Mouse (Mus musculus) lung, postnatal 4 days (tissue): ENCODE results near the gene Rprd1b.

ENCODE experiments used
- DNase-seq, 2 experiments: peaks; one replicate each; pipeline ENCODE4 v3.0.0; 2021

Gene Rprd1b

GRCm38 (mm10) chr2:158128461-158129130, 100.3 kb downstream of the Rprd1b start:
- no peak for DNase-seq

- no peak for DNase-seq
These were observed 101.2 kb downstream of the Rprd1b start for GRCm38 (mm10) chr2:158129291-158130002.

- peak; percentile 52 to 59 for DNase-seq
These were observed 102.2 kb downstream of the Rprd1b start for GRCm38 (mm10) chr2:158130391-158130986.

- no peak for DNase-seq
These were observed 103.0 kb downstream of the Rprd1b start for GRCm38 (mm10) chr2:158131197-158131835.

- DNase-seq = no peak
These were observed 104.0 kb downstream of the Rprd1b start for GRCm38 (mm10) chr2:158132320-158132719.

GRCm38 (mm10) chr2:158133050-158133449, 104.8 kb downstream of the Rprd1b start:
- DNase-seq = peak; percentile 52 to 66

- DNase-seq = peak; percentile 75 to 91
These were observed 107.9 kb downstream of the Rprd1b start for GRCm38 (mm10) chr2:158136205-158136604.

- peak in 1 of 2 experiments; percentile 23 for DNase-seq
These were observed 109.5 kb downstream of the Rprd1b start for GRCm38 (mm10) chr2:158137771-158138170.

- peak in 1 of 2 experiments; percentile 19 for DNase-seq
These were observed 110.5 kb downstream of the Rprd1b start for GRCm38 (mm10) chr2:158138778-158139177.

GRCm38 (mm10) chr2:158139628-158140027, 111.3 kb downstream of the Rprd1b start:
- DNase-seq = peak; percentile 66 to 84

GRCm38 (mm10) chr2:158140664-158141063, 112.4 kb downstream of the Rprd1b start:
- peak in 1 of 2 experiments; percentile 29 for DNase-seq

- DNase-seq = peak in 1 of 2 experiments; percentile 57
These were observed 113.0 kb downstream of the Rprd1b start for GRCm38 (mm10) chr2:158141271-158141670.

GRCm38 (mm10) chr2:158141690-158142440, 113.6 kb downstream of the Rprd1b start:
- peak; percentile 42 to 66 for DNase-seq

- DNase-seq = peak in 1 of 2 experiments; percentile 18
These were observed 114.7 kb downstream of the Rprd1b start for GRCm38 (mm10) chr2:158142981-158143380.

- peak in 1 of 2 experiments; percentile 19 for DNase-seq
These were observed 115.5 kb downstream of the Rprd1b start for GRCm38 (mm10) chr2:158143816-158144215.

GRCm38 (mm10) chr2:158144263-158144662, 116.0 kb downstream of the Rprd1b start:
- DNase-seq = peak in 1 of 2 experiments; percentile 18

GRCm38 (mm10) chr2:158144750-158145527, 116.6 kb downstream of the Rprd1b start:
- DNase-seq = peak in 1 of 2 experiments; percentile 18

GRCm38 (mm10) chr2:158145528-158146065, 117.3 kb downstream of the Rprd1b start:
- peak in 1 of 2 experiments; percentile 29 for DNase-seq

- peak; percentile 91 to 94 for DNase-seq
These were observed 117.9 kb downstream of the Rprd1b start, which contains the start of gene Tgm2 for GRCm38 (mm10) chr2:158146223-158146622. Gene Tgm2, minus strand, starts transcription at chr2:158146436.

GRCm38 (mm10) chr2:158146971-158147370, 118.7 kb downstream of the Rprd1b start:
- DNase-seq = no peak

GRCm38 (mm10) chr2:158151077-158151476, 122.8 kb downstream of the Rprd1b start:
- no peak for DNase-seq
